Mouse (Mus musculus) left cerebral cortex, adult 18-20 months (tissue): ENCODE results near the gene Sall2. TPM values are rescaled to one million over a fixed set of nuclear protein-coding genes. Genes with fewer than 3 reads are reported as not detected.
"Not testable (repeated sequence)": the region's sequence is repeated elsewhere in the genome, so short reads cannot be mapped to it uniquely, and the experiment has no call there.

Experiments
- DNase-seq, 2 experiments: peaks; one replicate each; pipeline ENCODE4 v3.0.0; 2021 to 2022; ENCODE audit warnings: low spot score in 2 of 2, mixed read lengths in 1 of 2
- total RNA-seq, 2 experiments: library from RNA; stranded (reverse); gene quantifications; 2 replicates each; pipeline ENCODE4 v1.2.3; 2021

Gene Sall2
- total RNA-seq, 2 experiments from 2014 or later, result 35.8 to 36.5 TPM

DNA sequence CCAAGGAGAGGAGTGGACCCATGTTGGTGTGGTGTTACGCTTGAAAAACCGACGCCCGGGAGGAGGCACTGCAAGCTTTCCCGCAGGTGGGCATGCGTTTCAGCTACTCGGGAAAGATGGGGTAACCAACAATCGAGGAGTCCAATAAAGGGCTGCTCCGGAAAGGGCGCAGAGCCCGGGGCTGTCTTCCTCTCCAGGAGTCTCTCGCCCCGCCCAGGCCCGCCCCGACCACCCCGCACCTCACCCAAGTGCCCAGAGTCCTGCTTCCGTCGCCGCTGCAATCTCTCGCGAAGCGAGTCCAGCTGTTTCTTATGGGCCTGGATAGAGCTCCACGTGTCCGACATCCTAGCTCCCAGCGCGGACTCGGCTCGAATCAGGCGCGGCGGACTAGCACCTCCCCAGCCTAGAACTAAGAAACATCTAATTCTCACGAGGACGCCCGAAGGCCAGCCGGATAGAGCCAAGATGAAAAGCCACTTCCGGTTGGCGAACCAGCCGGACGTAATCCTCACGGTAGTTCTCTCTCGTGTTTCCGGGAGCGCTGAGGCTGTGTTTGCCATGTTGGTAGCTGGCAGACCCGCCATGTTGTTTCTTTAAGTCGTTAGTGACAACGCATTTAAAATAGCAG lies 23.8 kb downstream of the Sall2 start, which contains the start of gene Mettl3:
Gene Mettl3, minus strand, starts transcription at position 485 of the 628 bp plus-strand sequence.
- peak; percentile 90 to 92 for DNase-seq

DNA sequence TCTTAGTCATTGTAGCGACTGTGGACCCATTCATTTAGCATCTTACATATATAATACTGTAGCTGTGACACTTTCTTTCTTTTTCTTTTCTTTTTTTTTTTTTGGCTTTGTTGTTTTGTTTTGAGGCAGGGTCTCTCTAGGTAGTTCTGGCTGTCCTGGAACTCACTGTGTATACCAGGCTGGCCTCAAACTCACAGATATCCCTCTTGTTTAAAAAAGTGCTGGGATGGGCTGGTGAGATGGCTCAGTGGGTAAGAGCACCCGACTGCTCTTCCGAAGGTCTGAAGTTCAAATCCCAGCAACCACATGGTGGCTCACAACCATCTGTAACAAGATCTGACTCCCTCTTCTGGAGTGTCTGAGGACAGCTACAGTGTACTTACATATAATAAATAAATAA lies 25.0 kb downstream of the Sall2 start:
- DNase-seq, result not testable (repeated sequence)

- DNase-seq, result no peak
Observed at GRCm38 (mm10) chr14:52295558-52296264, 32.9 kb downstream of the Sall2 start.

DNA sequence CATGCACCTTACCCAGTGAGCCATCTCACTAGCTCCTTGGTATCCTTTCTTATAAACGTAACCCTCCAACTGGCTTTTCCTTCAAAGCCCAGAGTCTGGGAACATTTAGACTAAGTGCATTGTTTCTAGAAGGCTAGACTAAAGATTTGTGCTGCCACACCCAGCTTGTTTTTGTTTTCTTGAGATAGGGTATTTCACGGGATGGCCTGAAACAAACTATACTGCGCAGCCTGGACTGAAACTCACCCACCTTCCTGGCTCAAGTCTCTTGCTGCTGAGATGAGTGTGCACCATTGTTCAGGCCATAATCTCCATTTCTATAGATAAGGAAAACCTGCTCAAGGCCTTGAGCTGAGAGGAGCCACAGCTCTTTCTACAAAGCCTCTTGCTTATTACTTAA lies 44.4 kb downstream of the Sall2 start:
- no peak for DNase-seq

GRCm38 (mm10) chr14:52283629-52284028 lies 44.9 kb downstream of the Sall2 start:
- no peak for DNase-seq

DNA sequence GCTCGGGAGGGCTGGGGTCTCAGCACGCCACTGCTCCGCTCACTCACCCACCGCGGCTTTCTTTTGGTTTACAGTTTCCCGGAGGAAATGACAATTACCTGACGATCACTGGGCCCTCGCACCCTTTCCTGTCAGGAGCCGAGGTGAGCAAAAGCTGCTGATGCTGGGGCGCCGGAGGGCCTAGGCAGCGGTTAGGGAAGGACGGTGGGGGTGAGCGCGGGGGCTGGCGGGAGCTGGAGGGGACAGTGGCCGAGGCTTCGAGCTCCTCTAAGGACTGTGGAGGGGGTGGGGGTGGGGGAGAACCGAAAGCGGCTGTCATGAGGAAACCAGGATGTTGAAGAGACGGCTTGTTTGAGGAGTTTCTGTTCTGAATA lies 48.8 kb downstream of the Sall2 start:
- DNase-seq, result no peak

DNA sequence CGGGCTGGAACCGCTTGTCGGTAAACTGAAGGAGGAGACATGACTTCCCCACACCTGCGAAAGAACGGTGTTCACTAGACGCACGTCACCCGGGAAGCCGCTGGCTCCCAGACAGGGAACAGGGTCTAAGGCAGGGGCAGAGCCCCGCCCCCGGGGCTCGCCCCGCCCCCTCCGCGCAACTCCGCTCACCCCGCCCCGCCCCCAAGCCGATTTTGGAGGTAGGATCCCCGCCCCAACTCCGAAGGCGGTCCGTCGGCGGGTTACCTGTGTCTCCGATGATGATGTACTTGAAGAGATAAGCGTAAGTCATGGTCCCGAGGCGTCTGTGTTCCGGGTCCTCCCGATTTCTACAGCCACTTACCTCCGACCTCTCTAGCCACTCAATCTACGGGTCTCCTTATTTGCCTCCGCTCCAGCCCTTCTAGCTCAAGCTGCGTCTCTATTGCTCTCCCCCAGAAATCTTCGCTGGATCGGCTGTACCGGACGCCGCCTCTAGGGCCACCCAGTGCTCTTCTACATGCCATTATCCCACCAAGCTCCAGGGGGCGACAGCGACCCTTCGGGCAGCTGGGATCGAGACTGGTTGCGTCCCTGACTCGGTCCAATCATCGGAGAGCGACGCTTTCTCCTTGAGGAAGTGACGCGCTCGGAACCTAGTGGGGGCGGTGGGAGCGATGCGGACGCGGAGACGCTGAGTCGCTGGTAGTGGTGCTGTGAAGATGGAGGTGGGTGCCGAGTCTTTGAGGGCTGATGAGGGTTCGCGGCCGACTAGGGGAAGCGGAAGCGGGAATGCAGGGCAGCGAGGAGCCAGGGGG lies 49.4 kb downstream of the Sall2 start, which contains the start of the genes Tox4 and Rab2b:
Gene Tox4, plus strand, starts transcription at position 215 of the 815 bp plus-strand sequence.
Gene Rab2b, minus strand, starts transcription at position 614 of the 815 bp plus-strand sequence.
- peak; percentile 100 for DNase-seq

DNA sequence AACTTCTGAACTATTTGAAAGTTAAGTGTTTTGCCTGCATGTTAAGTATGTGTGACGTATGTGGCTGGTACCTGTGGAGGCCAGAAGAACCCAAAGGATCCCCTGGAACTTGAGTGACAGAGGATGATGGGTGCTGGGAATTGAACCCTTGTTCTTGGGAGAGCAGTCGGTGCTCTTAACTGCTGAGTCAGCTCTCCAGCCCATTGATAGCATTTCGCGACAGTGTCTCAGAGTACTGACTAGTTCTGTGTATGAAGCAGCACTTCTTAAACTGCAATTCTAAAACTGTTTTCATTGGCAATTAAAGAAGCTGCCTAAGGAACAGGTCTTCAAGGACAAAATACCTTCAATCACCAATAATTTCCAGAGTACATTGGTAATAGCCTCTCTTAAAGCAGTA lies 51.4 kb downstream of the Sall2 start:
- DNase-seq, result no peak

DNA sequence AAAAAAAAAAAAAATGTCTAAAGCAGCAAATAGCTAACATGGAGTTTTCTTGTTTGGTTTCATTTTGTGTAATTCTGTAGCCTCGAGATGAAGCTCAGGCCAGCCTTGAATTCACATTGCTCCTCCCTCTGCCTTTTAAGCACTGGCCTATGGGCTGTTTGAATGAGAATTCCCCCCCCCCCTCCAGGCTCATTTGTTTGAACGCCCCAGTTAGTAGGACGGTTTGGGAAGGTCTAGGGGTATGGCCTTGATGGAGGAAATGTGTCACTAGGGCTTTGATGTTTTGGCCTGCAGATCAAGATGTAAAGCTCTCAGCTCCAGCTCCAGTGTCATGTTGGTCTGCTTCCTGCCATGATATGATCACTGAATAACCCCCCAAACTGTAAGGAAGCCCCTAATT lies 55.8 kb downstream of the Sall2 start:
- no peak for DNase-seq

Other genes with a start within 250 kb of the Sall2 start
- gene Hnrnpc, start 224.7 kb downstream of the Sall2 start, total RNA-seq, result 100 to 1,000 TPM; 238 to 239 TPM
- 1 to 10 TPM; 1.7 to 1.8 TPM for gene Rpgrip1, start 218.1 kb downstream of the Sall2 start, total RNA-seq
- gene Supt16, start 131.3 kb downstream of the Sall2 start, total RNA-seq, result 10 to 100 TPM; 55.8 to 58.4 TPM
- 100 to 1,000 TPM; 108 to 120 TPM for gene Chd8, start 71.0 kb downstream of the Sall2 start, total RNA-seq
- 10 to 100 TPM; 65.6 to 65.8 TPM for gene Tox4, start 49.6 kb downstream of the Sall2 start, total RNA-seq
- gene Rab2b, start 49.2 kb downstream of the Sall2 start, total RNA-seq, result 10 to 100 TPM; 34.0 to 36.3 TPM
- gene Mettl3, start 23.6 kb downstream of the Sall2 start, total RNA-seq, result 10 to 100 TPM; 37.6 to 44.1 TPM
- not detected for gene Olfr1513, start 27.6 kb upstream of the Sall2 start, total RNA-seq
- gene Olfr1512, start 50.4 kb upstream of the Sall2 start, total RNA-seq, result not detected
- not detected for gene Olfr1511, start 68.6 kb upstream of the Sall2 start, total RNA-seq
- not detected for gene Olfr1510, start 85.6 kb upstream of the Sall2 start, total RNA-seq
- gene Olfr1509, start 114.2 kb upstream of the Sall2 start, total RNA-seq, result not detected
- not detected for gene Olfr1508, start 138.7 kb upstream of the Sall2 start, total RNA-seq
- not detected for gene Olfr1507, start 167.0 kb upstream of the Sall2 start, total RNA-seq